Mouse (Mus musculus): ENCODE measurements around the gene Cenpo.

DNA sequence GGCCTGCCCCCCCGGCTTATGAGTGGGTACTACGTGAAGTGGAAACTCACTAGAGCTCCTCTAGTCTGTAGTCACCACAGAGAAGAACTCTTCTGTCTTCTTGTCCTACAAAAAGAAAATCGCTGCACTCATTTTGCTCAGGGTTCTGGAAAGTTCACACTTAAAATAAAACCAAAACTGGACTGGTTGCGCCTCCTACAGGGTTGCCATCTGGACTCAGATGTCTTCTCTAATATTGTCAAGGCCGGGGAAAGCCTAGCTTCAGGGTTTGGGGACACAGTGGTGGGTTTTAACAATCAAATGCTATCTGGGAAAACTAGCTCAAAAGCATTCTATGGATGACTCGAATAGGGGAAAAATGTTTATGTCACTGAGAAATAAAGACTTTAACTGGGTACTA lies 15.7 kb upstream of the Cenpo start:
- no peak for TF ChIP-seq ZNF384 (IDR thresholded peaks at IDR 0.05; ENCODE audit: low read depth, low read length)
- no peak for TF ChIP-seq MAFK (IDR thresholded peaks at IDR 0.05; ENCODE audit: insufficient read depth, low read depth, low read length)
- no peak for TF ChIP-seq HCFC1 (IDR thresholded peaks at IDR 0.05; ENCODE audit: borderline replicate concordance, insufficient read depth, low read length)
- no peak for TF ChIP-seq CHD2 (IDR thresholded peaks at IDR 0.05; ENCODE audit: low read depth, low read length)

Data from ES-E14 (cell line).